Mouse (Mus musculus): ENCODE results near the gene Slamf9. TPM values are rescaled to one million over a fixed set of nuclear protein-coding genes. Genes with fewer than 3 reads are reported as not detected.
A peak's percentile ranks its signal among the peaks of the same experiment; 100 is the strongest.

Slamf9 gene
- polyA plus RNA-seq, 1 experiment from 2014 or later, result 1.0 TPM

DNA sequence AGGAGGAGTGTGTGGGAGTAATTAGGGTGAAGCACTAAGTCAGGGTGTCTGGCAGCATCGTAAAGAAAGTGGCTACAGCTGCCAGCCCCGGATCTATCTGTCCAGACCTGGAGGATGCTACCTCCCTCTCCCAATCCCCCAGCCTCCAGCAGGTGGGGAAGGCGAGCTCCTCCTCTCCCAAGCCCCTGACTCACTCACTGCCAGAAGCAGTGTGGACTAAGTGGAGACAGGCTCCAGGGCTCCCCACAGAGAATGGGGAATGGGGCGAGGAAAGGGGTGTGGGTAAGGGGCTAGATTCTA lies 8.2 kb downstream of the Slamf9 start:
- Histone ChIP-seq H3K27me3 (replicated peaks) (no peaks in the 10 kb centered on the region), H3K4me3 (replicated peaks) (peak overlapping the region; percentile 60), H3K4me2 (peak overlapping the region; percentile 89), H3K9me3 (no peaks in the 10 kb centered on the region), H3K36me3 (no peaks in the 10 kb centered on the region), H3K4me1 (peaks cover 38% of the 10 kb centered on the region), H3K27ac (no peak overlapping the region), H3K9ac (peak overlapping the region; percentile 2; the same call in 1 of the 2 replicates)
- WGBS, result 27% methylated on average over 4 of the region's 4 CpGs
- ATAC-seq (ENCODE audit: insufficient read depth, low FRiP score, low read depth), result no peak

DNA sequence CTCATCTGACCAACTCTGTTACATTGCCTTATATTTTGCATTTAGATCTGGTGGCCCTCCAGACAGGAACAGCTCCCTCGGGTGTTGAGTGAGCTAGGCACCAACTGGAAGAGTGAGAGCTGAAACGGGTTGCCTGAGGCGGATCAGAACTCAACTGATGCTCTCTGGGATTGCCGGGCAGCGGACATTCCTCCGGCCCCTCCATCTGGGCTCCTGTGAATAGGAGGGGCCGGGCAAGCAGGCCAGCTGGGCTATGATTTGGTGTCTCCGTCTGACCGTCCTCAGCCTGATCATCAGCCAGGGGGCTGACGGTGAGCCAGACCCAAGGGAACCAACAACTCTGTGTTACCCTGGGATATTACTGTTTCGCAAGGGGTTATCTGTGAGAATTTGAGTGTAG lies 9.1 kb downstream of the Slamf9 start:
- Histone ChIP-seq H3K27ac (no peak overlapping the region), H3K4me1 (peaks cover 38% of the 10 kb centered on the region), H3K9ac (no peak overlapping the region)

DNA sequence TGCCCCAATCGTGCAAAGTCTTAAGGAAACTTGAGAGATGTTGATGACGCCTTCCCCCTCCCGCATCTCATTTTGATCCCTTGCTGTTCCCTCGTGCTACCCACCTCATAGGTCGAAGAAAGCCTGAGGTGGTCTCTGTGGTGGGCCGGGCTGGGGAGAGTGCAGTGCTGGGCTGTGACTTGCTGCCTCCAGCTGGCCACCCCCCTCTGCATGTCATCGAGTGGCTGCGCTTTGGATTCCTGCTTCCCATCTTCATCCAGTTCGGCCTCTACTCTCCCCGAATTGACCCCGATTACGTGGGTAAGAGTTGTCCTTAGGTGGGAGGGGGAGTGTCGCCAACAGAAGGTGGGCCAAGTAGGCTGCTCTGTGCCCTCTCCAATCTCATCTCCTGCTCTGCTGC lies 9.5 kb downstream of the Slamf9 start:
- H3K9me3 ChIP-seq, result no peaks in the 10 kb centered on the region
- H3K4me1 ChIP-seq, result peaks cover 38% of the 10 kb centered on the region
- no peaks in the 10 kb centered on the region for H3K27me3 ChIP-seq (replicated peaks)
- no peak overlapping the region for H3K4me3 ChIP-seq (replicated peaks)
- H3K4me2 ChIP-seq, result peak overlapping the region; percentile 89
- H3K36me3 ChIP-seq, result no peaks in the 10 kb centered on the region
- no peak overlapping the region for H3K27ac ChIP-seq
- H3K9ac ChIP-seq, result no peak overlapping the region
- ATAC-seq (ENCODE audit: insufficient read depth, low FRiP score, low read depth), result no peak
- WGBS, result 66% methylated on average over 13 of the region's 13 CpGs

More for the DNA sequence above, 9.1 kb downstream of the Slamf9 start:
- peak overlapping the region; percentile 89 for H3K4me2 ChIP-seq
- no peaks in the 10 kb centered on the region for H3K27me3 ChIP-seq (replicated peaks)
- H3K36me3 ChIP-seq, result no peaks in the 10 kb centered on the region
- ATAC-seq (ENCODE audit: insufficient read depth, low FRiP score, low read depth), result no peak
- no peaks in the 10 kb centered on the region for H3K9me3 ChIP-seq
- 58% methylated on average over 11 of the region's 11 CpGs for WGBS
- peak overlapping the region; percentile 60; the same call in 1 of the 2 replicates for H3K4me3 ChIP-seq (replicated peaks)

DNA sequence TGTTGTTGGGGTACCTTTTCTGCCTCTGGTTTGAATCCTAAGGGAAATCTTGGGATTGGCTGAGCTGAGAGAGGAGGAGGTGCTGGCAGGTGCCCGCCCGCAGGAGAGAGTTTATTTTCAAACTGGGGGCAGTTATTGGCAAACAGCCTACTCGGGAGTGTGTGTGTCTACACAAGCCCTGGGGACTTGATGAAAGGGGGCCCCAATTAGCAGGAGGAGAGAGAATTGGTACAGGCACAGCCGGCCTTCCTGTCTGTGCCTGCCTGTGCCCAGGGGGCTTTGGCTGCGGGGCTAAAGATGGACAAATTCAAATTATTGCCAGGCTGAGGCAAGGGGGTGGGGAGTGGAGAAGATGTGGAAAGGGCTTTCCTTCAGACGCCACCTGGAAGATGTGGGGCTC lies 10.7 kb downstream of the Slamf9 start:
- whole genome bisulfite sequencing, result 66% methylated on average over 6 of the region's 6 CpGs
- peaks cover 38% of the 10 kb centered on the region for H3K4me1 ChIP-seq
- no peak for ATAC-seq (ENCODE audit: insufficient read depth, low FRiP score, low read depth)
- H3K4me3 ChIP-seq (replicated peaks), result no peak overlapping the region; the same call in 1 of the 2 replicates
- no peak overlapping the region for H3K27ac ChIP-seq
- peak overlapping the region; percentile 30 for H3K4me2 ChIP-seq
- H3K36me3 ChIP-seq, result no peaks in the 10 kb centered on the region
- H3K9me3 ChIP-seq, result no peaks in the 10 kb centered on the region
- H3K9ac ChIP-seq, result no peak overlapping the region
- no peaks in the 10 kb centered on the region for H3K27me3 ChIP-seq (replicated peaks)

DNA sequence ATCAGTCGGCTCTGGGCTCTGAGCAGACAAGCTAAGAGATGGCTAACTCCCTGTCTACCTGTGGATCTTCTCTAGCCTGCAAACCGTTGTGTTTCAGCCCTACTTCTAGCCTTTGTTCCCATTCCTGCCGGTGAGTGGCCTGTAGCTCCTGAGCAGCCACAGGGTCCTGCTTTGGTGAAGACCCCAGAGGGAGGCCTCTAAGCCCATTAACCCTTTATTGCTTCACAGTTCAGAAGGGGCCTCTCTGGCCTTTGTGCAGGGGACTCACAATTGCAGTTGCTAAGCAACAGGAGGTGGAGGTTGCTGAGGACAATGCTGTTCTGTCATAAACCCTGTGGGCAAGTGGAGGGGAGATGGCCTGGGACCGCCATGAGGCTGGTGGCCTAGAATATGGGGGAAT lies 11.1 kb downstream of the Slamf9 start:
- Histone ChIP-seq H3K9ac (no peak overlapping the region), H3K36me3 (no peaks in the 10 kb centered on the region), H3K4me1 (peaks cover 35% of the 10 kb centered on the region), H3K9me3 (no peaks in the 10 kb centered on the region), H3K27me3 (replicated peaks) (no peaks in the 10 kb centered on the region), H3K4me2 (peak overlapping the region; percentile 30), H3K27ac (no peak overlapping the region), H3K4me3 (replicated peaks) (no peak overlapping the region)
- ATAC-seq (ENCODE audit: insufficient read depth, low FRiP score, low read depth), result no peak
- 52% methylated on average over 4 of the region's 4 CpGs for WGBS

DNA sequence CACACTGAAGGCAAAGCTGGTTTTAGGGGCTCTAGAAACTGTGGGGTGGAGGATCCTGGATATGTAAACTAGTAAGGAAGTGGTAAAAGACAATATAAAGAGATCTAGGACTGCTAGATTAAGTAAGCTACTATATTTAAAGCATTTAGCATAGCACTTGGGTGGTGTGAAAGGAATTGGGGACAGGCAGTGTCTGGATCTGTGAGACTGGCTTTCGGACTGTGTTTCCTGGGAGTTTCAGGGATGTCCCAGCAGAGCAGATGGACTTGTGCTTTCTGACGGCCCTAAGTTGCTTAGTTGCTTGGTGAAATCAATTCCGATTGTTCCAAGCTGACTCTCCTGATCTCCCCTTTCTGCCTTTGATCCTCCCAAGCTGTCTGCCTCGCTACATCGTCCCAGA lies 11.5 kb downstream of the Slamf9 start:
- H3K4me2 ChIP-seq, result no peak overlapping the region
- H3K9ac ChIP-seq, result no peak overlapping the region

DNA sequence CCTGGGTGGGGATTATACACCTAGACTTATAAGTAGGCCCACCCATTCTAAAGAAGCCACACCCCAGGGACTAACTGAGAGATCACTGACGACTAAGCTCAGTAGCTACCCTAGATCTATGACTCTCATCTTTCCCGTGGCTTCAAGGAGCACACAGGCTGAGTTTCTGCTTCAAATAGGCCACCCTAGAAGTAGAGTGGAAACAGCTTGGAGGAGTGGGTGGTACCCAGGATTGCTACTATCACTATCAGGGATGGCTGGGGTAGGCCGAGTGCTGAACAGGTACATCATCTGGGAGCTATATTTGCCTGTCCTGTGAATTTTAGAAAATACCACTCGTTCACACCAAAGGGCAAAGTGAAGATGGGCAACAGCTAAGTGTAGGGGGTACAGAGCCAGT lies 12.7 kb downstream of the Slamf9 start:
- no peaks in the 10 kb centered on the region for H3K27me3 ChIP-seq (replicated peaks)
- no peak overlapping the region for H3K27ac ChIP-seq
- whole genome bisulfite sequencing, result 59% methylated on average over 4 of the region's 4 CpGs
- H3K9ac ChIP-seq, result no peak overlapping the region
- H3K9me3 ChIP-seq, result no peaks in the 10 kb centered on the region
- H3K36me3 ChIP-seq, result no peaks in the 10 kb centered on the region
- H3K4me3 ChIP-seq (replicated peaks), result no peak overlapping the region
- H3K4me1 ChIP-seq, result peaks cover 27% of the 10 kb centered on the region
- no peak overlapping the region for H3K4me2 ChIP-seq
- ATAC-seq (ENCODE audit: insufficient read depth, low FRiP score, low read depth), result no peak

More for the DNA sequence above, 11.5 kb downstream of the Slamf9 start:
- H3K27me3 ChIP-seq (replicated peaks), result no peaks in the 10 kb centered on the region
- 78% methylated on average over 5 of the region's 5 CpGs for WGBS
- no peaks in the 10 kb centered on the region for H3K9me3 ChIP-seq
- H3K27ac ChIP-seq, result no peak overlapping the region
- peaks cover 34% of the 10 kb centered on the region for H3K4me1 ChIP-seq
- ATAC-seq (ENCODE audit: insufficient read depth, low FRiP score, low read depth), result no peak
- no peak overlapping the region for H3K4me3 ChIP-seq (replicated peaks)
- no peaks in the 10 kb centered on the region for H3K36me3 ChIP-seq

DNA sequence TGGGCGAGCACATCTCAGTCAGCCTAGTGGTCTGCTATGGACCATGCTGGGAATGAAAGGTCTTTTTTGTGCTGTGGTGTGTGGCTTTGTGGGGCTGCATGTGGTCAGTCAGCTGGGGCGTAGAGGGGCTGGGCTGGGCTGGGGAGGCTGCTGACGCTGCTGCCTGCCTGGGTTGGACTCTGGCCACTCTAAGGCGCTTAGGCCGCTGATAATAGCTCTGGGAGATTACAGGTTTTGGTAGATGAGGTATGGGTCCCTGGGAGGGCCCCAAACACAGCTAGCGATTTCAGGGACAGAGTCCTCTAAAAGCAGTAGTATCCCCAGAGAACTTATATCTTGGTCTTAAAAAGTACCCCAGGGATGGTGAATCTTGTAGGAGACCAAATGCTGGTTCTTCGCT lies 13.7 kb downstream of the Slamf9 start:
- H3K9me3 ChIP-seq, result no peaks in the 10 kb centered on the region
- H3K27me3 ChIP-seq (replicated peaks), result no peaks in the 10 kb centered on the region
- no peak overlapping the region for H3K4me3 ChIP-seq (replicated peaks)
- H3K9ac ChIP-seq, result no peak overlapping the region
- no peak overlapping the region for H3K27ac ChIP-seq
- H3K4me1 ChIP-seq, result peaks cover 20% of the 10 kb centered on the region
- no peaks in the 10 kb centered on the region for H3K36me3 ChIP-seq
- 71% methylated on average over 7 of the region's 7 CpGs for WGBS
- no peak for ATAC-seq (ENCODE audit: insufficient read depth, low FRiP score, low read depth)
- H3K4me2 ChIP-seq, result no peak overlapping the region

DNA sequence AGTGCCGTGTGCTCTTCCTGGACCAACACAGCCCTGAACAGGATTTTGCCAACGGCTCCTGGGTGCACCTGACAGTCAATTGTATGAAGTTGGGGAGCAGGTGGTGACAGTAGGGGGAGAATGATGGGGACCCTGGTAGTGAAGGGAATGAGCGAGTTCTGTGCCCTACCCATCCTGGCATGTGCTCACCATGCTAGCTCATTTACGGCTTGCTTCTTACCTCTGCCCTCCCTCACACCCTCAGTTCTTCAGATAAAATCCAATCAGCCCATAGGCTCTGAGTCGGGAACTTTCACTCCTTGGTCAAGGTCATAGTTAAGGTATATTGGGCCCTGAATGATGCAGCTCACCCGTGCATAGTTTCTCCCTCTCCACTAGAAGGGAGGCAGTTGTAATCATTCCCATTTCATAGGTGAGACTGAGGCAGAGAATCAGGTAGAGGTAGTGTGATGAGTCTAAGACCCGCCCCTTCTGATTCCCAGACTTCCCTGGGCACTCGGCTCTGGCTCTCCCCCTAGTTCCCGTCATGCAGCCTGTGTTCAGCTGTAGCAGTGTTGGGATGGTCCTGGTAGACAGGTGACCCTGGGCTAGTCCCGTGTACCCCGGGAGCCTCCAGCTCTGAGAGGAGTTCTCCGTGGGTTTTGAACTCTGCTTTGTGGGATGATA lies 14.6 kb downstream of the Slamf9 start:
- ATAC-seq (ENCODE audit: insufficient read depth, low FRiP score, low read depth), result peak; percentile 23; the same call in 1 of the 2 replicates
- Histone ChIP-seq H3K27me3 (replicated peaks) (no peaks in the 10 kb centered on the region), H3K4me3 (replicated peaks) (peak overlapping the region; percentile 32; the same call in 1 of the 2 replicates), H3K27ac (no peak overlapping the region), H3K9me3 (no peaks in the 10 kb centered on the region), H3K4me2 (peak overlapping the region; percentile 60), H3K4me1 (peaks cover 13% of the 10 kb centered on the region), H3K36me3 (no peaks in the 10 kb centered on the region), H3K9ac (no peak overlapping the region)
- WGBS, result 52% methylated on average over 12 of the region's 12 CpGs

DNA sequence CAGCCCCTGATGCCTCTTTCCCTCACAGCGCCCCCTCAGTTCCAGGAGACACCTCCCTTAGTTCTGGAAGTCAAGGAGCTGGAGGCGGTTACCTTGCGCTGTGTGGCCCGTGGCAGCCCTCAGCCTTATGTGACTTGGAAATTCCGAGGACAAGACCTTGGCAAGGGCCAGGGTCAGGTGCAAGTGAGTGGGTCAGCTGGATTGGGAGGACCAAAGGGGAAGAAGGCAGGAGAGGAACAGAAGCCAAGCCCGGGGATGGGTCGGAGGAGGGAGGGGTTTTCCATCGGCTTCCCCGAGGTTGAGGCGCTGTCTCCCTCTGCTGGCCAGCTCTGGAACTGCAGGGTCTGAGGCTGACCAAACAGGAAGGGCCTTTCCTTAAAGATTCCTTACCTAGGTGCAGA lies 15.1 kb downstream of the Slamf9 start:
- peak; percentile 27 for ATAC-seq (ENCODE audit: insufficient read depth, low FRiP score, low read depth)
- Histone ChIP-seq H3K4me1 (peaks cover 9% of the 10 kb centered on the region; the same call in 1 of the 2 replicates), H3K4me3 (replicated peaks) (peak overlapping the region; percentile 32), H3K9me3 (no peaks in the 10 kb centered on the region), H3K9ac (no peak overlapping the region), H3K27ac (no peak overlapping the region), H3K36me3 (no peaks in the 10 kb centered on the region), H3K4me2 (peak overlapping the region; percentile 60), H3K27me3 (replicated peaks) (no peaks in the 10 kb centered on the region)
- WGBS, result 13% methylated on average over 10 of the region's 10 CpGs

DNA sequence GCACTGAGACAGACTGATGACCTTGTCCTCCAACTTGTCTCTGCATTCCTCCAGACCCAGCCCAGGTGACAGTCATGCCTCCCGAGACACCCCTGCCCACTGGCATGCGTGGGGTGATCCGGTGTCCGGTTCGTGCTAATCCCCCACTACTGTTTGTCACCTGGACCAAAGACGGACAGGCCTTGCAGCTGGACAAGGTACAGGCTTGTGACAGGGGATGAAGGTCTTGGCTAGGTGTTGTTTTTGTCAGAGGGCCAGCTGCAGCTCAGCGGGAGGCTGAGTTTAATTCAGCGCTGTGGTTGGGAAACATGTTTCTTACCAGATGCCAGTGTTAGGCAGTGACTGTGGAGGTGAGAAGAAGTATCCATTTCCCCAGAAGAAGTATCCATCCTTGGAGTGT lies 16.9 kb downstream of the Slamf9 start:
- no peak overlapping the region for H3K4me3 ChIP-seq (replicated peaks)
- no peaks in the 10 kb centered on the region for H3K27me3 ChIP-seq (replicated peaks)
- H3K27ac ChIP-seq, result no peak overlapping the region
- ATAC-seq (ENCODE audit: insufficient read depth, low FRiP score, low read depth), result no peak
- no peak overlapping the region for H3K9ac ChIP-seq
- H3K4me1 ChIP-seq, result no peaks in the 10 kb centered on the region
- no peaks in the 10 kb centered on the region for H3K9me3 ChIP-seq
- 93% methylated on average over 8 of the region's 8 CpGs for WGBS
- H3K4me2 ChIP-seq, result no peak overlapping the region
- H3K36me3 ChIP-seq, result 0 out of 2 replicates have a peak, but pooled peaks cover 2% of the 10 kb centered on the region

DNA sequence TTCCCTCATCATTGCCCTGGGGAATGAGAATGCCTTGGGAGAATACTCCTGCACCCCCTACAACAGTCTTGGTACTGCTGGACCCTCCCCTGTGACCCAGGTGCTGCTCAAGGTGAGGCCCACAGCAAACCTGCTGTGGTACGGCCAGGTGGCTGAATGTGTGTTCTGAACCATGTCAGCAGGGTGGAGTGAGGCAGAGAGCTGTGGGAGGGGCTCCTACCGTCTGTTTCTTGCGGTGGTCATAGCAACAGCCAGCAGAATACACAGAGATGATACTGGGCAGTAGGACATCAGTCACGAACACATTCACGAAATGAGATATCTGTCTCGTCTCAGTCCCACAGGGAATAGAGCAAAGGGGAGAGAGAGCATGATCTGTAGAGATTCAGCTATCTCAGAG lies 18.4 kb downstream of the Slamf9 start:
- WGBS, result 61% methylated on average over 6 of the region's 6 CpGs
- no peak overlapping the region for H3K4me2 ChIP-seq
- no peak for ATAC-seq (ENCODE audit: insufficient read depth, low FRiP score, low read depth)
- H3K27ac ChIP-seq, result no peak overlapping the region
- no peak overlapping the region for H3K4me3 ChIP-seq (replicated peaks)
- 0 out of 2 replicates have a peak, but pooled peaks cover 8% of the 10 kb centered on the region for H3K36me3 ChIP-seq
- no peaks in the 10 kb centered on the region for H3K9me3 ChIP-seq
- no peaks in the 10 kb centered on the region for H3K4me1 ChIP-seq
- H3K27me3 ChIP-seq (replicated peaks), result no peaks in the 10 kb centered on the region
- no peak overlapping the region for H3K9ac ChIP-seq

DNA sequence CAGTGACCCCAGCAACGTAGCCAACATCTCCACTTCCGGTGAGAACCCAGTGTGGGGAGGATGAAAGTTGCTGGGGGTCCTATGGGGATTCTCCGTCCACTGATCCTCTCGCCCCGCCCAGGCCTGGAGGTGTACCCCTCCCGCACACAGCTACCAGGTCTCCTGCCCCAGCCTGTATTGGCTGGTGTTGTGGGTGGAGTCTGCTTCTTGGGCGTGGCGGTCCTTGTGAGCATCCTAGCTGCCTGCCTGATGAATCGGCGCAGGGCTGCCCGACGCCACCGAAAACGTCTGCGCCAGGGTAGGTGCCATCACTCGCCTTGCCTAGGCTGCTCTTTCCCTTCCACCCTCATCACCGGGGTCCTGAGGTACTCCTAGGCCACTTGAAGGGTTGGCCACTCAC lies 20.9 kb downstream of the Slamf9 start:
- H3K9ac ChIP-seq, result no peak overlapping the region
- 0 out of 2 replicates have a peak, but pooled peaks cover 8% of the 10 kb centered on the region for H3K36me3 ChIP-seq

More for the DNA sequence above, 20.9 kb downstream of the Slamf9 start:
- 82% methylated on average over 17 of the region's 17 CpGs for WGBS
- Histone ChIP-seq H3K9me3 (no peaks in the 10 kb centered on the region), H3K4me2 (no peak overlapping the region), H3K27ac (no peak overlapping the region), H3K27me3 (replicated peaks) (no peaks in the 10 kb centered on the region), H3K4me3 (replicated peaks) (no peak overlapping the region), H3K4me1 (peaks cover 15% of the 10 kb centered on the region)
- no peak for ATAC-seq (ENCODE audit: insufficient read depth, low FRiP score, low read depth)
